Mouse (Mus musculus) heart, postnatal 0 days (tissue): Measurements from ENCODE around the gene Vrk2. TPM values are rescaled to one million over a fixed set of nuclear protein-coding genes. Genes with fewer than 3 reads are reported as not detected.

Experiments
- ATAC-seq: fragments of 200-750 bp; cut with Nextera tagmentation; 2 replicates; pipeline ENCODE4 v1.8.0; 2017; ENCODE audit warnings: low read depth, moderate number of reproducible peaks, moderate library complexity; ENCODE audit not compliant: insufficient read depth
- DNase-seq: peaks from one replicate; pipeline ENCODE4 v3.0.0-alpha.2; 2016; ENCODE audit warnings: low spot score
- H3K27ac ChIP-seq: fragments of 300-500 bp; sonication (generic); 2 replicates; pipeline ENCODE4 v1.5.1; 2014; ENCODE audit warnings: low read depth, mild to moderate bottlenecking
- H3K27me3 ChIP-seq: fragments of 300-500 bp; sonication (generic); 2 replicates; pipeline ENCODE4 v1.6.1; 2014; ENCODE audit warnings: low read length, mixed read lengths; ENCODE audit not compliant: control insufficient read depth, insufficient read depth
- H3K36me3 ChIP-seq: fragments of 300-500 bp; sonication (generic); replicated peaks from 2 replicates; pipeline ENCODE4 v1.6.1; 2014; ENCODE audit warnings: low read length, mixed read lengths; ENCODE audit not compliant: control insufficient read depth, insufficient read depth
- H3K4me1 ChIP-seq: fragments of 300-500 bp; sonication (generic); 2 replicates; pipeline ENCODE4 v1.6.1; 2014; ENCODE audit warnings: antibody characterized with exemption; ENCODE audit not compliant: control insufficient read depth, insufficient read depth
- H3K4me2 ChIP-seq: fragments of 300-500 bp; sonication (generic); 2 replicates; pipeline ENCODE4 v1.6.1; 2014; ENCODE audit warnings: low read depth, mild to moderate bottlenecking, low read length, moderate library complexity
- H3K4me3 ChIP-seq: fragments of 300-500 bp; sonication (generic); 2 replicates; pipeline ENCODE4 v1.5.1; 2014; ENCODE audit warnings: low read depth, low read length
- H3K9ac ChIP-seq: fragments of 300-500 bp; sonication (generic); replicated peaks from 2 replicates; pipeline ENCODE4 v1.6.1; 2014; ENCODE audit warnings: low read depth, low read length, mixed read lengths
- H3K9me3 ChIP-seq: fragments of 300-500 bp; sonication (generic); replicated peaks from 2 replicates; pipeline ENCODE4 v1.6.1; 2016; ENCODE audit warnings: low read length; ENCODE audit not compliant: control insufficient read depth
- CTCF ChIP-seq: IDR thresholded peaks from 2 replicates; pipeline ENCODE4 v1.5.1; 2016; ENCODE audit warnings: antibody characterized with exemption, control low read depth, low read depth
- EP300 ChIP-seq: IDR thresholded peaks from 2 replicates; pipeline ENCODE4 v1.6.1; 2016; ENCODE audit warnings: antibody characterized with exemption, low read depth
- WGBS: fragments of 180-500 bp; shearing (Covaris S2); extraction: QIAGEN DNeasy Blood & Tissue Kit; methylation state at CpG from one replicate; pipeline ENCODE4 v1.1.7; 2014; 5-methylcytosine and 5-hydroxymethylcytosine counted together
- polyA plus RNA-seq: library from polyadenylated mRNA; unstranded; fragments of >200 nt; fragmentation: Nextera tagmentation; extraction: Ambion mirVana; gene quantifications from 2 replicates; pipeline ENCODE4 v1.2.1, GENCODE M21; 2015
- total RNA-seq: library from RNA; depleted of rRNA; stranded (reverse); fragments of >200 nt; gene quantifications from 2 replicates; pipeline ENCODE4 v1.2.3, GENCODE M21; 2014; ENCODE audit warnings: low replicate concordance

The Vrk2 gene
- total and polyA plus RNA-seq, 2 experiments from 2014 or later, result 4.3 to 10.0 TPM

- H3K4me2 ChIP-seq, result no peak overlapping the region
- H3K36me3 ChIP-seq, result peaks cover 4% of the 10 kb centered on the region
- TF ChIP-seq EP300 (no peak), CTCF (no peak)
- no peaks in the 10 kb centered on the region for H3K9me3 ChIP-seq
- no peak for DNase-seq
- no peaks in the 10 kb centered on the region for H3K27me3 ChIP-seq
- no peaks in the 10 kb centered on the region for H3K4me1 ChIP-seq
- no peak overlapping the region for H3K9ac ChIP-seq
- no peak for ATAC-seq
- no peak overlapping the region for H3K27ac ChIP-seq
- WGBS, result 86% methylated on average over 1 of the region's 1 CpGs
- H3K4me3 ChIP-seq, result no peak overlapping the region
Measured at GRCm38 (mm10) chr11:26587184-26587524, 6.6 kb downstream of the Vrk2 start.

- DNase-seq, result no peak
- no peak overlapping the region for H3K27ac ChIP-seq
- 55% methylated on average over 6 of the region's 6 CpGs for WGBS
- H3K4me2 ChIP-seq, result no peak overlapping the region
- no peaks in the 10 kb centered on the region for H3K27me3 ChIP-seq
- peaks cover 4% of the 10 kb centered on the region for H3K36me3 ChIP-seq
- ATAC-seq, result no peak
- no peaks in the 10 kb centered on the region for H3K4me1 ChIP-seq
- H3K4me3 ChIP-seq, result no peak overlapping the region
- no peak for TF ChIP-seq EP300
- TF ChIP-seq CTCF, result no peak
- H3K9me3 ChIP-seq, result no peaks in the 10 kb centered on the region
- H3K9ac ChIP-seq, result no peak overlapping the region
Measured at GRCm38 (mm10) chr11:26586367-26587183, 7.2 kb downstream of the Vrk2 start.

DNA sequence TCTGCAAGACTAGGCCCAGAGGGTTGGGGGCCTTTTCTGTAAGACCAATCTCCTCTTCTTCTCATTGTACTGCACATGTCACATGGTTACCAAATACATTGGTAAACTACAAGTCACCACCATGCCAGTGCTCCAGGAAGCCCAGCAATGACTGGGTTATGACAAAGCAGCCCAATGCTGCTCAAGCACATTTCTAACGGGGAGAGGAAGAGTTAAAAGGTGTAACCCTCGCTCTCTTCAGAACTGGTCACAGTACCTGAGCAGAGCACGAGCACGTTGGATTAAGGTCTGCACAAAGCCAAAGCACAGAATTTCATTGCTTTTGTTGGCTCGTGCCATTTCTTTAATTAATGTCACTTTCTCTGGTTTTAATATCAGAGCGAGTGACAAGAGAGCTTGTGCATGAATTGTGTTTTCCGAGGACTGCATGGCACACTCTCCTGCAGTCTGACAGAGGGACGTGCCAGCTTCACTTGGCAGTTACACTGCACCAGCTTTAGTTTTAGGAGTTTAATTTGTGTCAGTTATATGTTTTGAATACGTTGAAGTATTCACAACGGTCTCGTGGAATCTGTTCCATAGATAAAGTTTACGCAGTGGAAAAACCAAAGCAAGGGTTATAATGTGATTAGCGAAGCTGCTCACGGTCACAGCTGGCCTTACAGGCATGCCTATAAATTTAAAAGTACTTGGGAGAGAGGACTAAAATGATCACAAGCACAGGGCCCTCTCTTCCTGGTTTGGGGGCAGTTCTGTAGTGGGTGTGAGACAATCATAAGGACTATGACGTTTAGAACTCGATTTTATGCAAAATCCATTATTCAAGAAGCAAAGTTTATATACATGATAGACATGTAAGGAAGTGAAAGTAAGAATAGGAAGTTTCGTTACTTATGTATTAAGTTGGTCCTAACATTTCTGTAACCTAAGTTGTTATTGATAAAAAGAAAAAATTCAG lies 8.1 kb downstream of the Vrk2 start:
- H3K4me2 ChIP-seq, result no peak overlapping the region
- no peak for ATAC-seq

DNA sequence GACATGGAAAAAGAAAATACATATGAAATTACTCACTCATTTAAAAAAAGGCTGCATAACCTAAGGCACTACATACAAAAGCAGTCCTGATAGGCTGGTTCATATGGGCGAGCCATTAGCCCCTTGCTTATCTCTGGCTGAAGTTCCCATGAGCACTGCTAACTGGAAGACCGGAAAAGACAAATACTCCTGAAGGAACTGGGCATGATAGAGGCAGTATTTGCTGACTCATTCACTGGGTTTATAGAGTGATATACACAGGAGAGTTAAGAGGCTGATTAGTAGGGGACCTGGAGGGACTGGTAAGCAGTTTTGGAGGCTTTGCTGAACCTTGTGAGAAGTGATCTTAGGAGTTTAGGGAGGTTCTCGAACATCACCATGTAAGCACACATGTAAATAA lies 42.2 kb downstream of the Vrk2 start:
- WGBS, result 75% methylated on average over 3 of the region's 3 CpGs
- no peaks in the 10 kb centered on the region for H3K9me3 ChIP-seq
- ATAC-seq (no peak), DNase-seq (no peak)
- H3K27me3 ChIP-seq, result no peaks in the 10 kb centered on the region
- no peak overlapping the region for H3K27ac ChIP-seq
- H3K4me2 ChIP-seq, result no peak overlapping the region
- no peak overlapping the region for H3K4me3 ChIP-seq
- 0 out of 2 replicates have a peak, but pooled peaks cover 3% of the 10 kb centered on the region for H3K36me3 ChIP-seq
- H3K4me1 ChIP-seq, result no peaks in the 10 kb centered on the region
- TF ChIP-seq CTCF, result no peak
- TF ChIP-seq EP300, result no peak
- no peak overlapping the region for H3K9ac ChIP-seq

More for the DNA sequence above, 8.1 kb downstream of the Vrk2 start:
- Histone ChIP-seq H3K4me3 (no peak overlapping the region), H3K4me1 (no peaks in the 10 kb centered on the region), H3K27ac (no peak overlapping the region), H3K9me3 (no peaks in the 10 kb centered on the region), H3K27me3 (no peaks in the 10 kb centered on the region), H3K36me3 (peaks cover 4% of the 10 kb centered on the region), H3K9ac (no peak overlapping the region)
- WGBS, result 80% methylated on average over 17 of the region's 17 CpGs
- no peak for TF ChIP-seq EP300
- TF ChIP-seq CTCF, result no peak
- no peak for DNase-seq

DNA sequence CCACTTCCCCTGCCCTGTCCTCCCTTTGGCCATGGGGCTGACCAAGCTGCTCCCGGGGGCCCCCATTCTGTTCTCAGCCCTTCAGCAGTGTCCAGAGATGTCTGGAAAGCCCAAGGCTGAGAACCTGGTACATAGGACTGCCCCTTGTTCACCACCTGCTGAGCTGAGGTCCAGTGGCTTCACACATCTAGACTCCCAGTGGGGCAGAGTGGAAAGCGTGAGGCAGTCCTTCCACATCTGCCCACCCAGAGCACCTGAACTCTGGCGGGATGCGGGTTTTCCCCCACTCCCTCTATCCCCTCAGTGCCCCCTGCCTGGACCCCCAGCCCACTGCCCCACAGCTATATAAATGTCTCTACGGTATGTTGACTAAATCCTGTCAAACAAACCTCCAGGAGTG lies 56.0 kb downstream of the Vrk2 start:
- Histone ChIP-seq H3K4me2 (no peak overlapping the region), H3K9me3 (no peaks in the 10 kb centered on the region), H3K9ac (no peak overlapping the region), H3K4me3 (no peak overlapping the region), H3K4me1 (no peaks in the 10 kb centered on the region), H3K36me3 (no peaks in the 10 kb centered on the region), H3K27me3 (no peaks in the 10 kb centered on the region), H3K27ac (no peak overlapping the region)
- WGBS, result 89% methylated on average over 5 of the region's 5 CpGs
- TF ChIP-seq EP300, result no peak
- TF ChIP-seq CTCF, result no peak
- ATAC-seq (no peak), DNase-seq (no peak)
